Mouse (Mus musculus) urinary bladder, adult 2 months (tissue): ENCODE measurements around the gene Nr1h3. TPM values are rescaled to one million over a fixed set of nuclear protein-coding genes. Genes with fewer than 3 reads are reported as not detected.

Source experiments
- DNase-seq: peaks from one replicate; pipeline ENCODE4 v3.0.0; 2022; ENCODE audit warnings: low spot score
- polyA plus RNA-seq: library from polyadenylated mRNA; depleted of rRNA; stranded (reverse); fragments of >200 nt; gene quantifications from 2 replicates; pipeline ENCODE4 v1.2.3, GENCODE M21; 2012; rRNA removed

The Nr1h3 gene
- polyA plus RNA-seq, 1 experiment, result 20.8 TPM

- DNase-seq, result no peak
Observed at GRCm38 (mm10) chr2:91139764-91140163, 62.9 kb downstream of the Nr1h3 start.

- no peak for DNase-seq
Observed at GRCm38 (mm10) chr2:91139311-91139710, 63.3 kb downstream of the Nr1h3 start.

- no peak for DNase-seq
Observed at GRCm38 (mm10) chr2:91137481-91137880, 65.2 kb downstream of the Nr1h3 start.

GRCm38 (mm10) chr2:91136513-91137412 lies 65.9 kb downstream of the Nr1h3 start:
- no peak for DNase-seq

Other genes with a start within 250 kb of the Nr1h3 start
- gene Rapsn, start 167.2 kb downstream of the Nr1h3 start, polyA plus RNA-seq, result 0.56 and 0.81 TPM in 2 replicates
- 166 and 178 TPM in 2 replicates for gene Psmc3, start 148.8 kb downstream of the Nr1h3 start, polyA plus RNA-seq
- gene Slc39a13, start 132.4 kb downstream of the Nr1h3 start, polyA plus RNA-seq, result 63.7 and 87.4 TPM in 2 replicates
- 17.7 and 21.0 TPM in 2 replicates for gene Spi1, start 120.4 kb downstream of the Nr1h3 start, polyA plus RNA-seq
- gene Mybpc3, start 84.7 kb downstream of the Nr1h3 start, polyA plus RNA-seq, result 0.04 TPM in 2 replicates
- 19.7 and 20.7 TPM in 2 replicates for gene Madd, start 19.0 kb downstream of the Nr1h3 start, polyA plus RNA-seq
- 18.8 and 24.2 TPM in 2 replicates for gene Acp2, start 51 bp upstream of the Nr1h3 start, polyA plus RNA-seq
- 28.5 and 43.1 TPM in 2 replicates for gene Ddb2, start 34.1 kb upstream of the Nr1h3 start, polyA plus RNA-seq
- gene Pacsin3, start 53.1 kb upstream of the Nr1h3 start, polyA plus RNA-seq, result 43.3 and 46.7 TPM in 2 replicates
- 30.7 and 41.6 TPM in 2 replicates for gene Arfgap2, start 62.1 kb upstream of the Nr1h3 start, polyA plus RNA-seq
- 21.0 and 25.7 TPM in 2 replicates for gene 1110051M20Rik, start 241.9 kb upstream of the Nr1h3 start, polyA plus RNA-seq